Mouse (Mus musculus) forebrain, embryonic 11.5 days (tissue): ENCODE measurements at regions not wholly inside any gene's neighbourhood (a gene's known extent, or its start where the extent isn't known, plus 50 kb on each side); places are given as distances from the start of the nearest gene placed in this dataset.

ENCODE experiments used
- ATAC-seq: fragments of 200-750 bp; cut with Nextera tagmentation; replicated peaks from 2 replicates; pipeline ENCODE4 v1.8.0; 2017; ENCODE audit warnings: moderate TSS enrichment; ENCODE audit not compliant: low FRiP score
- DNase-seq: peaks from one replicate; pipeline ENCODE4 v3.0.0-alpha.2; 2017; ENCODE audit warnings: low spot score
- H3K27ac ChIP-seq: fragments of 300-500 bp; sonication (generic); 2 replicates; pipeline ENCODE4 v1.5.1; 2014; ENCODE audit warnings: low read depth, low read length
- H3K27me3 ChIP-seq: fragments of 300-500 bp; sonication (generic); 2 replicates; pipeline ENCODE4 v1.6.1; 2014; ENCODE audit warnings: mild to moderate bottlenecking, low read length, mixed read lengths; ENCODE audit not compliant: control insufficient read depth, insufficient read depth
- H3K36me3 ChIP-seq: fragments of 300-500 bp; sonication (generic); 2 replicates; pipeline ENCODE4 v1.6.1; 2014; ENCODE audit warnings: mild to moderate bottlenecking, low read length, moderate library complexity, mixed read lengths; ENCODE audit not compliant: control insufficient read depth, insufficient read depth
- H3K4me1 ChIP-seq: fragments of 300-500 bp; sonication (generic); replicated peaks from 2 replicates; pipeline ENCODE4 v1.6.1; 2014; ENCODE audit warnings: low read length, mixed read lengths; ENCODE audit not compliant: control insufficient read depth, insufficient read depth
- H3K4me2 ChIP-seq: fragments of 300-500 bp; sonication (generic); 2 replicates; pipeline ENCODE4 v1.6.1; 2014; ENCODE audit warnings: low read depth, mild to moderate bottlenecking, low read length, moderate library complexity, mixed read lengths; ENCODE audit not compliant: severe bottlenecking
- H3K4me3 ChIP-seq: fragments of 300-500 bp; sonication (generic); 2 replicates; pipeline ENCODE4 v1.5.1; 2014; ENCODE audit warnings: low read depth, low read length
- H3K9ac ChIP-seq: fragments of 300-500 bp; sonication (generic); 2 replicates; pipeline ENCODE4 v1.6.1; 2014; ENCODE audit warnings: low read length
- H3K9me3 ChIP-seq: fragments of 300-500 bp; sonication (generic); 2 replicates; pipeline ENCODE4 v1.6.1; 2016; ENCODE audit warnings: low read length, mixed read lengths; ENCODE audit not compliant: control insufficient read depth
- WGBS: fragments of 180-500 bp; shearing (Covaris S2); extraction: QIAGEN DNeasy Blood & Tissue Kit; methylation state at CpG from one replicate; pipeline ENCODE4 v1.1.7; 2014; 5-methylcytosine and 5-hydroxymethylcytosine counted together

DNA sequence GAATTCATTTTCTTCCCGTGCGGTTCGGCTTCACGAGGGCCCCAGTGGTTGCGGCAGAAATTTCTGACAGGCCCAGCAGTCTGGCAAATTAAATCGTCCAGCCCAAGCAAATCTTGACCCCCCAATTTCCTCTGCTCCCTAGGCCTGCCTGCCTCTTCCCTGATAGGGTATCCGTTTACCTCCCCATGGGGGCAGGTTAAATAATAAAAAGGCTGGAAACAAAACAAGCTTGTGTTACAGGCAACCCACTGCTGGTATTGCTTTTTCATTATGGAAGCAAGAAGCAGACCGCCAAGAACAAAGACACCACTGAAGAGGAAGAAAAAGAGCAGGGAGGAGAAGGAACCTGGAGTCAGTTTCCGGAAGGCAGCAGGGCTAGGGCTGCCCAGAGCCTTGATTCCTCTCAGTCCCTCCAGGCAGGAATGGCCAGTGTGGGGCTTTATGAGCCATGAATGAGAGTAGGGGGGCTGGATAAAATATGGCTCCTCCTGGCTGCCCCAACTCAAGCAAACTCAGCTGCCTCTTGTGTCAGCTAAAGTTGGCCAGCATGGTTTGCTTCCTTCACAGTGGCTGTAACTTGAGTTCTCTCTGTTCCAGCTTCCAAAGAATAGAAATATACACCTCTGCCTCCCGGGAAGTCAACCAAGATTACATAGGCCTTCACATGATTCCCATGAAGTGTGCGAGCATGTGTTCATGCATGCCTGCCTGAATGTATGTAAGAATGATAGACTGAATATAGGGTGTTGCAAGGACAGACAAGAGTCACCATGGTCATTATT is 474.5 kb upstream of the Cdh4 start:
- Histone ChIP-seq H3K27me3 (no peaks in the 10 kb centered on the region), H3K4me1 (no peaks in the 10 kb centered on the region), H3K4me2 (no peak overlapping the region), H3K4me3 (no peak overlapping the region), H3K9ac (no peak overlapping the region), H3K9me3 (no peaks in the 10 kb centered on the region), H3K36me3 (no peaks in the 10 kb centered on the region), H3K27ac (no peak overlapping the region)
- DNase-seq (no peak), ATAC-seq (no peak)
- 53% methylated on average over 11 of the region's 11 CpGs for WGBS

DNA sequence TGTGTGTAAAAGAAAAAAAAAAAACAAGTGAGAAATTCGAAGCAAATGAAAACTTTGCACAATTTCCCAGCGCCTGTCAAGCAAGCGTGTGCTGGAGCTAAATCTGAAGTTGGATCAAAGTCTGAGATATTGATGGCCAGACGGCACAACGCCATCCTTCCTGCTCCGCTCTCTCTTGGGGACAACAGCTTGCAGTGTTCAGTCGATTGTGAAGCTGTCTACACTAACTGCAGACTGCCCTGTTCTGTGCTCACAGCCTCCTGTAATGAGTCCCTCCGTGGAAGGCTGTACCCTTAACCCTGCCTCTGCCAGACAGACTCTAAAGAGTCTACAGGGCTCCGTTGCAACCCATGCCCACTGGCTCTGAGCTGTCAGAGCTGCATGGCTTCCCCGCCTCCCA is 472.5 kb upstream of the Cdh4 start:
- Histone ChIP-seq H3K27me3 (no peaks in the 10 kb centered on the region), H3K9me3 (no peaks in the 10 kb centered on the region), H3K36me3 (no peaks in the 10 kb centered on the region), H3K27ac (no peak overlapping the region), H3K9ac (no peak overlapping the region), H3K4me1 (no peaks in the 10 kb centered on the region), H3K4me2 (no peak overlapping the region), H3K4me3 (no peak overlapping the region)
- no peak for ATAC-seq
- DNase-seq: no peak
- WGBS: 78% methylated on average over 10 of the region's 10 CpGs

DNA sequence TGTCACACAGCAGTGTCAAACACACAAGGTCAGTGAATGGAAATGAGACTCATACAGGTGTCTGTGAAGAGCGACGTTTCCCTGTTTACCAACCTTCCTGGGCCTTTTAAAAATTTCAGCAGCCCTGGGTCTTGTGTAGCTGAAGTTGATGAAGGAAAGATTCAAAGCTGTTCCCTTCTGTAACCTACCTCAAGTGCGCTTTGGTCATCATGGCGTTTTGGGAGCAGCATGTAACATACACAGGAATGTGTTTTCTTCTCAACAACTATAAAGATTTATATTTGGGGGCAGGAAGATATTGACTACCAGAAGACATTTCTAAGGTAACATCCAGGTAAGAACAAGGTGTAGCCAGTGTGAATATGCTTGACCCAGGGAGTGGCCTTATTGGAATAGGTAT is 466.9 kb upstream of the Cdh4 start:
- no peaks in the 10 kb centered on the region for H3K9me3 ChIP-seq

DNA sequence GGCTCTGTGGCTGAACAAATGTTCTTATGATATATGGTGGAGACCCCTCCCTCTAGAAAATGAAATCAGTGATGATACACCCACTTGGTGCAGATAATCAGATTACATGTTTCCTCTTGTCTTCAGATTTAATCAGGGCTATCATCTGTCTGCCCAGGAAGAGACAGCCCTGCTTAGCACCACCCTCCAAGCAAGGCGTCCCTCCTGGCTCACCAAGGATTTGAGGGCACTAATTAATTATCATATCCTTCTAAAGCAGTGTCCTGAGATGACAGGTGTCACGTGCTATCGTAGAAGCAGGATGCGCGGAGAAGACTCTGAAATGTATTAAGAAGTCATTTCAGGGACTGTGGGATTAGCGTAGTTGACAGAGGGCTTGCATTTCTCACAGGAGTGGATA is 466.2 kb upstream of the Cdh4 start:
- no peaks in the 10 kb centered on the region for H3K27me3 ChIP-seq
- H3K9ac ChIP-seq: no peak overlapping the region
- H3K4me3 ChIP-seq: no peak overlapping the region
- H3K27ac ChIP-seq: no peak overlapping the region
- WGBS: 84% methylated on average over 6 of the region's 6 CpGs
- no peaks in the 10 kb centered on the region for H3K4me1 ChIP-seq
- no peaks in the 10 kb centered on the region for H3K9me3 ChIP-seq
- no peak overlapping the region for H3K4me2 ChIP-seq
- H3K36me3 ChIP-seq: no peaks in the 10 kb centered on the region
- ATAC-seq (no peak), DNase-seq (no peak)

More for the DNA sequence above, 466.9 kb upstream of the Cdh4 start:
- Histone ChIP-seq H3K4me2 (no peak overlapping the region), H3K9ac (no peak overlapping the region), H3K36me3 (no peaks in the 10 kb centered on the region), H3K4me1 (no peaks in the 10 kb centered on the region), H3K27ac (no peak overlapping the region), H3K27me3 (no peaks in the 10 kb centered on the region), H3K4me3 (no peak overlapping the region)
- ATAC-seq (no peak), DNase-seq (no peak)
- 92% methylated on average over 4 of the region's 4 CpGs for WGBS

DNA sequence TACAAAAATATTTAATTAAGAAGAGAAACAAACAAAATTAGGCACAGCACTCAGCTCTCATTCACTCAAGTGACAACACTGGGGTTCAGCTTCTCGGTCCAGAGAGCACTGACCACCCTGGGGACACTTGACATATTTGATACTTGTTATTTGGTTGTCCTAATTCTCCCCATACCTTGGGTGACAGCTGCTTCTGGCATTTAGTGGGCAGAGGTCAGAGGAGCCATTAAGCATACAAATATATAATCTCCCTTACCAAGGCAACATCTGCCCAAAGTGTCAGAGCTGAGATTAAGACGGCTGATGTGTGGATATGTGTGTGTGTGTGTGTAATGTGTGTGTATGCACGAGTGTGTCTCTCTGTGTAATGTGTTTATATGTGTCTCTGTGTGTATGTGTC is 465.7 kb upstream of the Cdh4 start:
- no peak overlapping the region for H3K4me3 ChIP-seq
- no peak overlapping the region for H3K27ac ChIP-seq
- no peak overlapping the region for H3K4me2 ChIP-seq
- no peaks in the 10 kb centered on the region for H3K9me3 ChIP-seq
- no peak overlapping the region for H3K9ac ChIP-seq
- H3K27me3 ChIP-seq: no peaks in the 10 kb centered on the region
- no peak for ATAC-seq
- no peak for DNase-seq
- 70% methylated on average over 3 of the region's 3 CpGs for WGBS
- H3K4me1 ChIP-seq: no peaks in the 10 kb centered on the region; the same call in 1 of the 2 replicates
- no peaks in the 10 kb centered on the region for H3K36me3 ChIP-seq

DNA sequence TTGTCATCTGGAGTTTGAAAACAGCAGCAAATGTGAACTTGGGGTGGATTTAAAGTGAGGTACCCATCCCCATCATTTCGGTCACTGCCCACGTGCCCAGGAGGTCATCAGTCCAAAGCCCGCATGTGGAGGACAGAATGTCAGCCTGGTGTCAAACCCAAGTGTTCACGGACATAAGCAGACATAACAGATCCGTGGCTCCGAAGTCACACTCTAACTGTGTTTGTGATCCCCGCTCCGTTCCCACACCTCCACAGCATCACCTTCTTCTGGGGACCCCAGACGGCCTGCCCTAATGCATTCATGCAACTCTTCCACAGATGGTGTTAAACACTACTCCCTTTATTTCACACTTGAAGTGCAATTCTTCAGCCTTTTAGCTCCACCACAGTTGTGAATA is 462.8 kb upstream of the Cdh4 start:
- no peak for ATAC-seq
- no peak overlapping the region for H3K4me3 ChIP-seq
- H3K4me1 ChIP-seq: peaks cover 4% of the 10 kb centered on the region; the same call in 1 of the 2 replicates
- H3K4me2 ChIP-seq: no peak overlapping the region
- no peak overlapping the region for H3K27ac ChIP-seq
- no peaks in the 10 kb centered on the region for H3K9me3 ChIP-seq
- H3K9ac ChIP-seq: no peak overlapping the region
- H3K36me3 ChIP-seq: no peaks in the 10 kb centered on the region
- WGBS: 90% methylated on average over 9 of the region's 9 CpGs
- no peak for DNase-seq
- no peaks in the 10 kb centered on the region for H3K27me3 ChIP-seq

DNA sequence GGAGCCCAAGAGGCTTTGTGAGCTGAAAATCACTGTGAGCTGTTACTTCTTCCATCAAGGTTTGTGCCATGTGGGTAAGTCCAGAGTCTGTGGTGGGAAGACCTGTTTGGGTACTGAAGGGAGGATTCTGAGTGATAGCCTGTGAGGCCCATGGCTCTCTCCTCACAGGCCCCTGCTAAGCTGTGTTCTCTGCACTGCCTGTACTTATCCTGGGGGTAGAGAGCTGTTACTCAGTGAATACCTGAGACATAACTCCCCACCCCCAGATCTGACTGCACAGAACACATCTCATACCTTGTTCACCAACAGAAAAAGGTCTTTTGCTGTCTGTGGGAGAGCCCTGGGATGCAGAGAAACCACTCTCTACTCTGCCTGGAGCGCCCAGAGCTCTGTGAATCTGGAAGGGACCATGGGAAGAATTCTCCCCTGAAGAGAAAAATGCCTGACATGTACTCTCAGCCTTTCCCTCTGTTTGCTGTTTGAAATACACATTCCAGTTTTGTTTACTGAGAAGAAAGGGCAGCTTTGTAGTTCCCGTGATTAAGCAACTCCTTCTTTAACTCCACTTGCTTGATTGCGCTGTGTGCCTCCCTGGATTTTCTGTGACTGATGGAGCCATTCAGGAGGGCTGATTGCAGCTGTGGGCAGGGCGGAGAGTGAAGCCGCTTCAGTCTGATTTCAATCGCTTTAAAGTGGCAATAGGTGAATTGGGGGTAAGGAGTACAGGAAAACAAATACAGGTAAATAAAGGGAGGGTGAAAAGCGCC is 460.3 kb upstream of the Cdh4 start:
- no peak overlapping the region for H3K27ac ChIP-seq
- H3K4me2 ChIP-seq: no peak overlapping the region
- peaks cover 4% of the 10 kb centered on the region; the same call in 1 of the 2 replicates for H3K4me1 ChIP-seq
- H3K9ac ChIP-seq: no peak overlapping the region
- H3K27me3 ChIP-seq: no peaks in the 10 kb centered on the region
- H3K9me3 ChIP-seq: no peaks in the 10 kb centered on the region
- ATAC-seq: no peak; the same call in 1 of the 2 replicates
- no peaks in the 10 kb centered on the region for H3K36me3 ChIP-seq
- 32% methylated on average over 7 of the region's 7 CpGs for WGBS
- no peak overlapping the region for H3K4me3 ChIP-seq
- no peak for DNase-seq

DNA sequence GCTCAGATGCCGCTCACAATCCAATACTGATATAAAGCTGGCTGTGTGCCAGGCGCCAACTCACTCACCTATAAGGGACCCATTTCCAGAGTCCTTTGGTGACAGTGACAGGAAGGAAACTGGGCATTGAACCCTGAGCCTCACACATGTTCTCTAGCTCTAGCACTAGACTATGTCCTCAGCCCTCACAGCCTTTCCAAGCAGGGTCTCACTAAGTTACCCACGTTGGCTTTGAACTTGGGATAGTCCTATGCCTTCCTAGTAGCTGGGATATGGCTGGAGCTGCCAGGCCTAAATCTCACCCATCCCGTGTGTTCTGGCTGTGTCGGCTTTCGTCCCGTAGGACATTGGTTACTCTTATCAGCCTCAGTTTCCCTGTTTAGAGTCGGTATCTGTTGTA is 458.4 kb upstream of the Cdh4 start:
- WGBS: 87% methylated on average over 8 of the region's 8 CpGs
- DNase-seq: no peak
- Histone ChIP-seq H3K27ac (no peak overlapping the region), H3K9ac (no peak overlapping the region), H3K4me1 (peaks cover 4% of the 10 kb centered on the region; the same call in 1 of the 2 replicates), H3K27me3 (no peaks in the 10 kb centered on the region), H3K4me3 (no peak overlapping the region), H3K36me3 (no peaks in the 10 kb centered on the region), H3K9me3 (no peaks in the 10 kb centered on the region), H3K4me2 (no peak overlapping the region)
- no peak for ATAC-seq
